ENCODE assay signal across 25 mouse cellular contexts in genomic region chr5:72330648-72331047, GRCm38 (mm10).
DNase-seq lines count a peak whose midpoint lies in the region; ATAC-seq and TF ChIP-seq lines count a peak whose summit lies in the region.
"Had no signal": no experiment of that assay in that cellular context is flagged by ENCODE, and none has a peak within 500 bp of the region (broad histone marks: within the 10 kb centered on the region; RNA-seq: fewer than 3 reads in every experiment).

No protein-coding gene starts in this region.

- no peaks in the 10 kb centered on the region for H3K9me3 ChIP-seq in midbrain, embryonic 11.5 days (ENCODE audit: control insufficient read depth, low read length)
- no peaks in the 10 kb centered on the region for H3K9me3 ChIP-seq in midbrain, embryonic 16.5 days (replicated peaks; ENCODE audit: control insufficient read depth, low read length, poor library complexity, severe bottlenecking)
- no peaks in the 10 kb centered on the region for H3K9me3 ChIP-seq in embryonic facial prominence, embryonic 10.5 days
- no peaks in the 10 kb centered on the region for H3K9me3 ChIP-seq in forebrain, embryonic 15.5 days
- H3K9me3 ChIP-seq: forebrain, embryonic 10.5 days; G1E; hindbrain, embryonic 15.5 days; intestine, embryonic 15.5 days; limb, embryonic 15.5 days; lung, embryonic 15.5 days had no signal

- peaks cover 8% of the 10 kb centered on the region for H3K4me1 ChIP-seq in midbrain, embryonic 11.5 days (ENCODE audit: control insufficient read depth, insufficient read depth, low read length)
- H3K4me1 ChIP-seq in midbrain, embryonic 16.5 days (ENCODE audit: control insufficient read depth, insufficient read depth, low read length): no peaks in the 10 kb centered on the region; the same call in 1 of the 2 replicates
- H3K4me1 ChIP-seq in embryonic facial prominence, embryonic 10.5 days: peaks cover 28% of the 10 kb centered on the region
- H3K4me1 ChIP-seq in forebrain, embryonic 15.5 days: peaks cover 4% of the 10 kb centered on the region
- H3K4me1 ChIP-seq: intestine, embryonic 15.5 days; lung, embryonic 15.5 days had no signal

- no peaks in the 10 kb centered on the region for H3K36me3 ChIP-seq in midbrain, embryonic 11.5 days (ENCODE audit: control insufficient read depth, insufficient read depth, low read length)
- no peaks in the 10 kb centered on the region for H3K36me3 ChIP-seq in midbrain, embryonic 16.5 days (ENCODE audit: control insufficient read depth, insufficient read depth, low read length)
- H3K36me3 ChIP-seq in embryonic facial prominence, embryonic 10.5 days (replicated peaks): no peaks in the 10 kb centered on the region
- no peaks in the 10 kb centered on the region for H3K36me3 ChIP-seq in forebrain, embryonic 15.5 days
- H3K36me3 ChIP-seq: forebrain, embryonic 10.5 days; G1E; hindbrain, embryonic 15.5 days; intestine, embryonic 15.5 days; limb, embryonic 15.5 days; lung, embryonic 15.5 days had no signal

- DNase-seq in kidney, postnatal 10 days: peak; percentile 11
- no peak for DNase-seq in kidney, adult 11 months
- no peak for DNase-seq in midbrain, embryonic 11.5 days (ENCODE audit: low spot score, missing footprints)
- DNase-seq in brain, embryonic 14.5 days (ENCODE audit: low read depth): peak; percentile 27
- DNase-seq in embryonic facial prominence, embryonic 10.5 days (ENCODE audit: low spot score): peak; percentile 10
- DNase-seq: adrenal gland, adult 8-10 months; B cell, adult 2 months; cerebellum, adult 18-20 months; forebrain, postnatal 0 days; gastrocnemius, postnatal 25 days; heart, adult 2 months; kidney, adult 9 months; thymus, adult 18-20 months; thymus, postnatal 36 days had no signal

- H3K4me3 ChIP-seq in midbrain, embryonic 11.5 days (ENCODE audit: low read depth, low read length): no peak overlapping the region
- no peak overlapping the region for H3K4me3 ChIP-seq in midbrain, embryonic 16.5 days (ENCODE audit: low read depth, low read length)
- H3K4me3 ChIP-seq in embryonic facial prominence, embryonic 10.5 days: no peak overlapping the region
- H3K4me3 ChIP-seq in forebrain, embryonic 15.5 days: no peak overlapping the region
- H3K4me3 ChIP-seq: forebrain, embryonic 10.5 days; heart, adult 2 months; hindbrain, embryonic 15.5 days; intestine, embryonic 15.5 days; limb, embryonic 15.5 days; lung, embryonic 15.5 days had no signal

- peak; percentile 59; the same call in 1 of the 2 replicates for ATAC-seq in midbrain, embryonic 11.5 days (ENCODE audit: low FRiP score)
- ATAC-seq in midbrain, embryonic 16.5 days: no peak
- no peak for ATAC-seq in forebrain, embryonic 15.5 days (replicated peaks)
- ATAC-seq: activated CD4-positive, CD25-positive, alpha-beta regulatory T cell, adult 4 months; forebrain, postnatal 0 days; intestine, embryonic 15.5 days had no signal

- no peak overlapping the region for H3K4me2 ChIP-seq in midbrain, embryonic 11.5 days
- no peak overlapping the region for H3K4me2 ChIP-seq in midbrain, embryonic 16.5 days (ENCODE audit: low read length)
- H3K4me2 ChIP-seq in forebrain, embryonic 15.5 days (replicated peaks): no peak overlapping the region
- H3K4me2 ChIP-seq: hindbrain, embryonic 15.5 days; intestine, embryonic 15.5 days; limb, embryonic 15.5 days; lung, embryonic 15.5 days had no signal

- H3K27me3 ChIP-seq in midbrain, embryonic 11.5 days (ENCODE audit: control insufficient read depth, insufficient read depth, low read length): no peaks in the 10 kb centered on the region
- H3K27me3 ChIP-seq in midbrain, embryonic 16.5 days (ENCODE audit: control insufficient read depth, insufficient read depth, low read depth, low read length): no peaks in the 10 kb centered on the region
- H3K27me3 ChIP-seq in embryonic facial prominence, embryonic 10.5 days (replicated peaks; ENCODE audit: low read depth, poor library complexity, severe bottlenecking): no peaks in the 10 kb centered on the region
- H3K27me3 ChIP-seq in forebrain, embryonic 15.5 days: no peaks in the 10 kb centered on the region
- H3K27me3 ChIP-seq: CH12.LX; hindbrain, embryonic 15.5 days; intestine, embryonic 15.5 days; limb, embryonic 15.5 days; lung, embryonic 15.5 days had no signal

- 56% methylated on average over 11 of the region's 11 CpGs for WGBS in midbrain, embryonic 11.5 days
- 42% methylated on average over 11 of the region's 11 CpGs for WGBS in midbrain, embryonic 16.5 days
- WGBS in embryonic facial prominence, embryonic 10.5 days: 78% methylated on average over 11 of the region's 11 CpGs
- WGBS in forebrain, embryonic 15.5 days: 76% methylated on average over 11 of the region's 11 CpGs

- TF ChIP-seq CTCF in brain, embryonic 14.5 days (IDR thresholded peaks at IDR 0.05; ENCODE audit: borderline replicate concordance, extremely low read depth, insufficient read depth, insufficient read length): no peak

- no peak overlapping the region for H3K27ac ChIP-seq in midbrain, embryonic 11.5 days (ENCODE audit: low read depth, low read length)
- H3K27ac ChIP-seq in midbrain, embryonic 16.5 days (ENCODE audit: low read length): no peak overlapping the region
- H3K27ac ChIP-seq in embryonic facial prominence, embryonic 10.5 days (replicated peaks): no peak overlapping the region
- no peak overlapping the region for H3K27ac ChIP-seq in forebrain, embryonic 15.5 days (replicated peaks)
- H3K27ac ChIP-seq: forebrain, embryonic 10.5 days; heart, adult 2 months; hindbrain, embryonic 15.5 days; intestine, embryonic 15.5 days; limb, embryonic 15.5 days; liver, embryonic 14.5 days; lung, embryonic 15.5 days had no signal

- no peak overlapping the region for H3K9ac ChIP-seq in midbrain, embryonic 11.5 days (ENCODE audit: low read length)
- no peak overlapping the region for H3K9ac ChIP-seq in midbrain, embryonic 16.5 days (ENCODE audit: low read depth, low read length)
- no peak overlapping the region for H3K9ac ChIP-seq in forebrain, embryonic 15.5 days (replicated peaks)
- H3K9ac ChIP-seq: forebrain, postnatal 0 days; hindbrain, embryonic 15.5 days; intestine, embryonic 15.5 days; limb, embryonic 15.5 days; liver, embryonic 14.5 days; lung, embryonic 15.5 days had no signal

- no peak for TF ChIP-seq POLR2A in brain, embryonic 14.5 days (IDR thresholded peaks at IDR 0.05; ENCODE audit: borderline replicate concordance, extremely low read depth, insufficient read depth, insufficient read length, poor library complexity, severe bottlenecking)

Comparison
In these comparisons a context has a peak if more than half of its experiments do, and no peak if none do; other contexts are left out.
1. DNase-seq: peak in kidney, postnatal 10 days (single experiment), brain, embryonic 14.5 days (single experiment) and embryonic facial prominence, embryonic 10.5 days (single experiment); none in kidney, adult 11 months (single experiment) and midbrain, embryonic 11.5 days (single experiment).